Mouse (Mus musculus) spleen, adult 2 months (tissue): ENCODE results near the gene Sdhc.
"Not testable (repeated sequence)": the region's sequence is repeated elsewhere in the genome, so short reads cannot be mapped to it uniquely, and the experiment has no call there.

Source experiments
- CTCF ChIP-seq: fragments of 200-500 bp; IDR thresholded peaks from 2 replicates; pipeline ENCODE4 v1.5.1; 2011; ENCODE audit warnings: mild to moderate bottlenecking, inconsistent platforms; ENCODE audit not compliant: insufficient read depth, insufficient read length, insufficient replicate concordance; ENCODE audit errors: extremely low read depth
- POLR2A ChIP-seq: fragments of 200-500 bp; IDR thresholded peaks from 2 replicates; pipeline ENCODE4 v1.6.1; 2011; ENCODE audit warnings: low read depth, low read length, inconsistent platforms

DNA sequence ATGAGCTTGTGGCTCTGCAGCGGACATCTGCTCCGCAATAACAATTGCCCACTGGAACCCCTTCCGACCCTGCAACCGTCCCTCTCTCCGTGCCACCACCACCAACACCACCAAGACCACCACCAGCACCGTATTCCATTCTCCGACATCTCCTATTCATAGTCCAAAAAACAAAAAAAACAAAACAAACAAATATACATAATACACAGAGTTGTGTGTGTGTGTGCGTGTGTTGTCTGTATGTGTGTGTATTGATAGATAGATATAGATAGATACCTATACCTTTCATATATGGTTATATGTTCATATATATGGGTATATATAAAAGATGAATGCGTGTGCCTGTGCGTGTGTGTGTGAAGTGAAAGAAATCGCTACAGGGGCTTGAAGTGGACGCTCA lies 72.0 kb downstream of the Sdhc start:
- not testable (repeated sequence) for TF ChIP-seq CTCF, POLR2A
